Mouse (Mus musculus) c-Kit-negative CD71-positive TER-119-positive erythroid progenitor cells, embryonic 14.5 days (primary cell): ENCODE results near the gene Armc12.
"Not testable (repeated sequence)": the region's sequence is repeated elsewhere in the genome, so short reads cannot be mapped to it uniquely, and the experiment has no call there.

Experiments
- DNase-seq: peaks from one replicate; pipeline ENCODE4 v3.0.0-alpha.2; 2013; ENCODE audit warnings: low read depth, low spot score

Armc12 gene

GRCm38 (mm10) chr17:28531946-28532345 is 1.3 kb downstream of the Armc12 start:
- DNase-seq, result no peak

- DNase-seq, result no peak
These were observed 2.0 kb downstream of the Armc12 start for GRCm38 (mm10) chr17:28532557-28532956.

GRCm38 (mm10) chr17:28533327-28533726 is 2.7 kb downstream of the Armc12 start:
- no peak for DNase-seq

GRCm38 (mm10) chr17:28537881-28538280 is 7.3 kb downstream of the Armc12 start:
- no peak for DNase-seq

GRCm38 (mm10) chr17:28546925-28547324 is 16.3 kb downstream of the Armc12 start:
- DNase-seq, result no peak

GRCm38 (mm10) chr17:28548550-28548949 is 17.9 kb downstream of the Armc12 start:
- DNase-seq, result no peak

DNA sequence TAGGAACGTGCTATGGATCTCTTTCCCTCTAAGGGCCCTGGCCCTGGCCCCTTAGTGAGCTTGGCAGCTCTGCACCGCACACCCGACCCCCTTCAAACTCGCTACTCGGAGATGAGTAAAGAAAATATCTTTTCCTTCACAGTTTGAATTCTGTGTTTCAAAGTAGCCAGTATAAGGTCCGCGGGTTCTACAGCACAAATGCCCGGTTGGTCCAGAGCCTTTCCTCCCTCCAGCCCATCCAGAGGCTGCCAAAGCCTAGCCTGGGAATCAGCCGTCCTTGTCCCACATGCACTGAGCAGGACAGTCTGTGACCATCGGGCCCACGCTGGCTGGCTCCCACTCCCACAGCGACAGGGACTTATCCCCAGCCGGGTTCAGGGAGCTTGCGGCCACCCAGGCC is 18.5 kb downstream of the Armc12 start, which contains the start of gene Clpsl2:
Gene Clpsl2, plus strand, starts transcription at position 301 of the 400 bp plus-strand sequence.
- DNase-seq, result no peak

GRCm38 (mm10) chr17:28553040-28553793 is 22.6 kb downstream of the Armc12 start:
- no peak for DNase-seq

DNA sequence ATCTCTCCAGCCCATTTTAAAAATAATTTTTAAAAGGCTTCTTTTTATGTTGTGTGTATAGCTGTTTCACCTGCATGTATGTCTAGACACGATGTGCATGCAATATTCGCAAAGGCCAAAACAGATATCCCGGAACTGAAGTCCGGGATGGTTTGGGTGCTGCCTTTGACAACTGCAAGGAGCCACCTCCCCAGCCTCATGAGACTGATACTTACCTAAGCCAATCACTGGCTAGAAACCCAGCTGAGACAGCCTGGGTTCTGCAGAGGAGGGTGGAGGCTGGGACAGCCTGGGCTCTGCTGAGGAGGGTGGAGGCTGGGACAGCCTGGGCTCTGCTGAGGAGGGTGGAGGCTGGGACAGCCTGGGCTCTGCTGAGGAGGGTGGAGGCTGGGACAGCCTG is 23.4 kb downstream of the Armc12 start:
- DNase-seq, result not testable (repeated sequence)

- no peak for DNase-seq
These were observed 26.2 kb downstream of the Armc12 start for GRCm38 (mm10) chr17:28556635-28557396.

- DNase-seq, result no peak
These were observed 27.2 kb downstream of the Armc12 start for GRCm38 (mm10) chr17:28557772-28558171.

DNA sequence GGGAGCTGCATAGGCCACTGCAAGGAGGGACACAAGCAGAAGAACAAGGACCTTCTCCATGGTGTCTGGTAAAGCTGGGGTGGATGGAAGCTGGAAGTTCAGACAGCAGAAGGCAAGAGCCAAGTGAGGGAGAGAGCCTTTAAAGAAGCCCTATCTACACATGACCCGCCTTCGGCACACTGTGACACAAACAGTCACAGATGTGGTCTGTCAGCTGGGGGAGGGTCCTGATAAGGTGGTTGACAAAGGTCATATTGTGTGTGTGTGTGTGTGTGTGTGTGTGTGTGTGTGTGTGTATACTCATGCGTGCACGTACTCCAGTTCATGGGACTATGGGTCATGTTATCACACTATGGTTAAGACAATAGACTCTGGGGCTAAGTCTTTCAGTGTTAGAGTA is 30.0 kb downstream of the Armc12 start, which contains the start of gene Clps:
Gene Clps, minus strand, starts transcription at position 169 of the 400 bp plus-strand sequence.
- DNase-seq, result no peak

- no peak for DNase-seq
These were observed 31.0 kb downstream of the Armc12 start for GRCm38 (mm10) chr17:28561613-28562012.

DNA sequence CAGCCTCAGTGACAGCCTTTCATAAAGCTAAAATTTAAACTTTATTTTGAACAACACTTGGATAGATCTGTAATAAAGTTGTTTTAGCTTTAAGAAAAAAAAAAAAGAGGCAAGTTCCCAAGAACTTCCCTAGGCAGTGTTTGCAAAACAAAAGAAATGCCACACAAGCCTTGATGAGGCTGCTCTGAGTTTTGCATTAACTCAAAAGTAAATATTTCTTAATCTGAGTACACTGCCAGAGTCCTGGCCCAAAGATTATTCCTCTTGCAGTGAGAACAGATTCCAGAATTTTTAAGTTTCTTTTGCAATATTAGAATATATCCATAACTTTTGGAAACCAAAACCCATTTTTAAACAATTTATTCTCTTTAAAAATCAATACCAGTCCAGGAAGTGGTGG is 34.6 kb downstream of the Armc12 start:
- DNase-seq, result no peak

DNA sequence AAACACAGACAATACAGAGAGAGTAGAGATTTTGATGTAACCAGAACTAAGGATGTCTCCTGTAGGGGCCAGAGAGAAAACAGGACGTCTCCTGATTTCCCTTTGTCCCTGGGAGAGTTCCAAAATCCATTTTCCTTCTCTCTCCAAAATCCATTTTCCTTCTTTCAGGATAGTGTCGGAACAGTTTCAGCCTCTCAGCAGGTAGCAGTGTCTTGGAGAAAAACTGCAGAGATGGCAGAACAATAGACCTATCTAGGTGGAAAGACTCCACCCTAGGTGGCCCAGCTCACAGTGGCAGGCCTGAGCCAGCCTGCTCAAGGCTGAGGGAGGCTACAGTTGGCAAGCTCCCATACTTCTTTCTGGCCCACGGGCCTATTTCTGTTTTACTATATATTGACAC is 36.9 kb downstream of the Armc12 start:
- no peak for DNase-seq

GRCm38 (mm10) chr17:28571868-28572267 is 41.3 kb downstream of the Armc12 start:
- DNase-seq, result no peak

DNA sequence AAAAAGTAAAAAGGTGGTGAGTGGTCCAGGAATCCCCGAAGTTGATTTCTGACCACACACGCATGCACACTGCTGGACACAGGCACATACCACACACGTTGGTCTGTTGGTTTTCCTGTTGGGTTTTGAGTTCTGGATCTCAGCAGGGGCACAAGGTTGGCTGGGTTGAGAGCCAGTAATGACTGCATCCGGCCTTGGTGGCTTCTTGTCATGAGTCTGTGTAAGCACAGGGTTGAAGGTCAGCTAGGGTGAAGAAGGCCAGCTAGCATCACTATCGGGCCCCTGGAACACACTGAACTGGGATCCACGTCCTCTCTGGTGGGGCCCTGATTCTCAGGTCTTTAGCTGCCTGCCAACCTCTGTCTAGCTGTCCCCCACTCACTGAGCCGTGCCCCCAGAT is 41.9 kb downstream of the Armc12 start:
- DNase-seq, result no peak

DNA sequence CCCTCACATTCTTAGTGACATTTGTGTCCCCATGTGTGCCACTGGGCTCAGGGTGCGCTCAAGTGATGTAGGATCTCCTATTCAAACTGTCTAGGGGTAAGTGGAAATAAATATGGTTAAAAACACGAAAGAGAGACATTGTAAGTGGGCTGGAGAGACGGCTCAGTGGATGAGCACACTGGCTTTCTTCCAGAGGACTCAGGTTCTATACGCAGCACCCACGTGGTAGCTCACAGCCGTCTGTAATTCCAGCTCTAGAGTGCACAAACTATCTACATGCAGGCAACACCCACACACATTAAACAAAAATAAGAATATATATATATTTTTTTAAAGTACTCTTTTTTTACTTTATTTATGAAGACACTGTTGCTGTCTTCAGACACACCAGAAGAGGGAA is 42.3 kb downstream of the Armc12 start:
- DNase-seq, result no peak

DNA sequence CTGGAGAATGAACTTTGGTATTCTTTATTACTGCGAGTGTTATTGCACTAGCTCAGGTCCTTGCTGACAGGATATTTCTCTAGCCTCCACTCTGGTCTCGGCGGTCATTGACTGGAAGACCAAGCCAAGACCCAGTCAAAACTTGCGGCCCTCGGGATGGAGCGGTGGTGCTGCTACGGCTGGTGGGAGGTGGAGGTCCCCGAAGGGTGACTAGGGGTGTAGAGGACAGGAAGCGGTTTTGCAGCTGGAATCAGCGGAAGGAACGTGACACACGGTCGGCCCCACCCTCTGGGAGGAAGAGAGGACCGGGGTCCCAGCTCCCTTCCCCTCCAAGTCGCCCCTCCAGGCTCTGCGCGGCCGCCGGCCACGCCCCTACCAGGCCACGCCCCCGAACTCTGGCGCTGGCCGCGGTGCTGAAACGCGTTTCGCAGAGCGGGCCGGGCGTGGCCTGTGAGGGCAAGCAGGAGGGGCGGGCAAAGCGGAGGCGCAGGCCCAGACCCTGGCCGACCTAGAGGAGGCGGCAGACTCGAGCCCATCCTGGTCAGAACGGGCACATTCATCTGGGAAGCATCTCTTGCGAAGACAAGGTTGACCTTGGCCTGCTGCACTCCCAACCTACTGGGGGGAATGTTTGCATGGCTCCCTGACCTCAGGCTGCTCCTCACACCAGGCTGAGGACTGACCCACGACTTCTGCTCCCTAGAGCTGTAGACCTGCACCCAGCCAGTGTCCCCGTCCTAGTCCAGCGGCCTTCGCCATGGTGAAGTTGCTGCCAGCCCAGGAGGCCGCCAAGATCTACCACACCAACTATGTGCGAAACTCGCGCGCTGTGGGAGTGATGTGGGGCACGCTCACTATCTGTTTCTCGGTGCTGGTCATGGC is 44.9 kb downstream of the Armc12 start, which contains the start of gene Lhfpl5:
Gene Lhfpl5, plus strand, starts transcription at position 398 of the 882 bp plus-strand sequence.
- DNase-seq, result no peak

GRCm38 (mm10) chr17:28580396-28580795 is 49.8 kb downstream of the Armc12 start:
- no peak for DNase-seq

DNA sequence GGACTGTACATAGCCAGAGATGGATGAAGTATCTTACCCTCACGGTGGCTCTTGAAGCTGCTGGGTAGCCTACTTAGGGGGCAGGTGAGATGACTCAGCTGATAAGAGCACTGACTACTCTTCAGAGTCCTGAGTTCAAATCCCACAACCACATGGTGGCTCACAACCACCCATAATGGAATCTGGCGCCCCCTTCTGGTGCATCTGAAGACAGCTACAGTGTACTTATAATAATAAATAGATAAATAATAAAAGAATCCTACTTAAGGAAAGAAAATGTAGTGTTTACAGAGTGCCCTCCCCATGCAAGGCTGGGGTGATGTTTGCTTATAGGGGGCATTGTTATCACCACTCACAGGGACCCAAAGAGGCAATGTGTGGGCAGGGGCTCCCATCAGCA is 50.5 kb downstream of the Armc12 start:
- DNase-seq, result no peak

- no peak for DNase-seq
These were observed 55.9 kb downstream of the Armc12 start for GRCm38 (mm10) chr17:28586509-28586908.
